Mouse (Mus musculus): ENCODE data around the gene Optn.
"Not testable (repeated sequence)": the region's sequence is repeated elsewhere in the genome, so short reads cannot be mapped to it uniquely, and the experiment has no call there.

Gene Optn

GRCm38 (mm10) chr2:5063299-5064205 lies at the start of gene Optn:
Optn (minus strand) TSS chr2:5064051.
- DNase-seq (ENCODE audit: inconsistent ontology term): peak; percentile 94

- peak; percentile 43 for DNase-seq (ENCODE audit: inconsistent ontology term)
Measured at GRCm38 (mm10) chr2:5112785-5113291, 49.0 kb upstream of the Optn start.

- DNase-seq (ENCODE audit: inconsistent ontology term): no peak
Measured at GRCm38 (mm10) chr2:5102891-5103290, 39.0 kb upstream of the Optn start.

GRCm38 (mm10) chr2:5101743-5102245 lies 37.9 kb upstream of the Optn start:
- DNase-seq (ENCODE audit: inconsistent ontology term): no peak

- no peak for DNase-seq (ENCODE audit: inconsistent ontology term)
Measured at GRCm38 (mm10) chr2:5099176-5099575, 35.3 kb upstream of the Optn start.

GRCm38 (mm10) chr2:5097786-5098445 lies 34.1 kb upstream of the Optn start:
- no peak for DNase-seq (ENCODE audit: inconsistent ontology term)

- no peak for DNase-seq (ENCODE audit: inconsistent ontology term)
Measured at GRCm38 (mm10) chr2:5095316-5095715, 31.5 kb upstream of the Optn start.

GRCm38 (mm10) chr2:5094876-5095275 lies 31.0 kb upstream of the Optn start:
- DNase-seq (ENCODE audit: inconsistent ontology term): no peak

GRCm38 (mm10) chr2:5090385-5090784 lies 26.5 kb upstream of the Optn start:
- DNase-seq (ENCODE audit: inconsistent ontology term): peak; percentile 36

GRCm38 (mm10) chr2:5087667-5088066 lies 23.8 kb upstream of the Optn start:
- no peak for DNase-seq (ENCODE audit: inconsistent ontology term)

- DNase-seq (ENCODE audit: inconsistent ontology term): no peak
Measured at GRCm38 (mm10) chr2:5083739-5084138, 19.9 kb upstream of the Optn start.

GRCm38 (mm10) chr2:5080053-5080787 lies 16.4 kb upstream of the Optn start:
- peak; percentile 60 for DNase-seq (ENCODE audit: inconsistent ontology term)

GRCm38 (mm10) chr2:5077937-5078336 lies 14.1 kb upstream of the Optn start:
- no peak for DNase-seq (ENCODE audit: inconsistent ontology term)

- DNase-seq (ENCODE audit: inconsistent ontology term): no peak
Measured at GRCm38 (mm10) chr2:5077490-5077889, 13.6 kb upstream of the Optn start.

- no peak for DNase-seq (ENCODE audit: inconsistent ontology term)
Measured at GRCm38 (mm10) chr2:5075856-5076255, 12.0 kb upstream of the Optn start.

GRCm38 (mm10) chr2:5075432-5075831 lies 11.6 kb upstream of the Optn start:
- no peak for DNase-seq (ENCODE audit: inconsistent ontology term)

- DNase-seq (ENCODE audit: inconsistent ontology term): no peak
Measured at GRCm38 (mm10) chr2:5073785-5074184, 9.9 kb upstream of the Optn start.

- no peak for DNase-seq (ENCODE audit: inconsistent ontology term)
Measured at GRCm38 (mm10) chr2:5067951-5068350, 4.1 kb upstream of the Optn start.

GRCm38 (mm10) chr2:5067254-5067653 lies 3.4 kb upstream of the Optn start:
- not testable (repeated sequence) for DNase-seq (ENCODE audit: inconsistent ontology term)

GRCm38 (mm10) chr2:5064247-5064646 lies 396 bp upstream of the Optn start:
- no peak for DNase-seq (ENCODE audit: inconsistent ontology term)

- no peak for DNase-seq (ENCODE audit: inconsistent ontology term)
Measured at GRCm38 (mm10) chr2:5062496-5063298, 1.2 kb downstream of the Optn start.

Measured in Muller cell, postnatal 12 days (primary cell).